Mouse (Mus musculus) gastrocnemius, postnatal 4 days (tissue): ENCODE data around the gene Pax2. TPM values are rescaled to one million over a fixed set of nuclear protein-coding genes. Genes with fewer than 3 reads are reported as not detected.

Source experiments
- DNase-seq, 2 experiments: peaks; one replicate each; pipeline ENCODE4 v3.0.0; 2021 to 2022; ENCODE audit warnings: low spot score in 2 of 2, mixed read lengths in 2 of 2
- total RNA-seq, 2 experiments: library from RNA; stranded (reverse); gene quantifications; 2 replicates each; pipeline ENCODE4 v1.2.3; 2021

Gene Pax2
- total RNA-seq, 2 experiments from 2014 or later, result not detected

GRCm38 (mm10) chr19:44771499-44771898, 15.7 kb downstream of the Pax2 start:
- DNase-seq, result no peak

- no peak for DNase-seq
Measured at GRCm38 (mm10) chr19:44781987-44782386, 26.1 kb downstream of the Pax2 start.

- DNase-seq, result no peak
Measured at GRCm38 (mm10) chr19:44784391-44784790, 28.5 kb downstream of the Pax2 start.

- DNase-seq, result no peak
Measured at GRCm38 (mm10) chr19:44788488-44788887, 32.6 kb downstream of the Pax2 start.

- DNase-seq, result no peak
Measured at GRCm38 (mm10) chr19:44791981-44792380, 36.1 kb downstream of the Pax2 start.

GRCm38 (mm10) chr19:44797110-44798060, 41.5 kb downstream of the Pax2 start:
- DNase-seq, result no peak

GRCm38 (mm10) chr19:44798731-44799130, 42.9 kb downstream of the Pax2 start:
- no peak for DNase-seq

GRCm38 (mm10) chr19:44799156-44799555, 43.3 kb downstream of the Pax2 start:
- no peak for DNase-seq

GRCm38 (mm10) chr19:44800327-44800726, 44.5 kb downstream of the Pax2 start:
- no peak for DNase-seq

- DNase-seq, result no peak
Measured at GRCm38 (mm10) chr19:44808734-44809133, 52.9 kb downstream of the Pax2 start.

GRCm38 (mm10) chr19:44812666-44813429, 57.0 kb downstream of the Pax2 start:
- no peak for DNase-seq

GRCm38 (mm10) chr19:44815111-44815510, 59.3 kb downstream of the Pax2 start:
- no peak for DNase-seq

GRCm38 (mm10) chr19:44817403-44818128, 61.7 kb downstream of the Pax2 start:
- DNase-seq, result no peak

GRCm38 (mm10) chr19:44818676-44819075, 62.8 kb downstream of the Pax2 start:
- DNase-seq, result no peak

- DNase-seq, result no peak
Measured at GRCm38 (mm10) chr19:44821581-44821980, 65.7 kb downstream of the Pax2 start.

- DNase-seq, result no peak
Measured at GRCm38 (mm10) chr19:44822295-44822694, 66.5 kb downstream of the Pax2 start.

- DNase-seq, result no peak
Measured at GRCm38 (mm10) chr19:44823657-44824056, 67.8 kb downstream of the Pax2 start.

GRCm38 (mm10) chr19:44825216-44825768, 69.4 kb downstream of the Pax2 start:
- DNase-seq, result no peak

GRCm38 (mm10) chr19:44825819-44826218, 70.0 kb downstream of the Pax2 start:
- no peak for DNase-seq

- DNase-seq, result no peak
Measured at GRCm38 (mm10) chr19:44833391-44833790, 77.5 kb downstream of the Pax2 start.
